Mouse (Mus musculus) lung, embryonic 14.5 days (tissue): Measurements from ENCODE around the gene Scn9a. TPM values are rescaled to one million over a fixed set of nuclear protein-coding genes. Genes with fewer than 3 reads are reported as not detected.

Experiments used
- ATAC-seq: fragments of 200-750 bp; cut with Nextera tagmentation; 2 replicates; pipeline ENCODE4 v1.8.0; 2017; ENCODE audit warnings: mild to moderate bottlenecking, moderate TSS enrichment, moderate library complexity; ENCODE audit not compliant: insufficient read depth
- DNase-seq: peaks from one replicate; pipeline ENCODE4 v3.0.0-alpha.2; 2015
- H3K27ac ChIP-seq: fragments of 300-500 bp; sonication (generic); 2 replicates; pipeline ENCODE4 v1.5.1; 2014; ENCODE audit warnings: low read depth, mild to moderate bottlenecking, moderate library complexity
- H3K27me3 ChIP-seq: fragments of 300-500 bp; sonication (generic); 2 replicates; pipeline ENCODE4 v1.6.1; 2014; ENCODE audit warnings: low read length, control low read depth; ENCODE audit not compliant: insufficient read depth
- H3K36me3 ChIP-seq: fragments of 300-500 bp; sonication (generic); 2 replicates; pipeline ENCODE4 v1.6.1; 2014; ENCODE audit warnings: control low read depth; ENCODE audit not compliant: insufficient read depth
- H3K4me1 ChIP-seq: fragments of 300-500 bp; sonication (generic); 2 replicates; pipeline ENCODE4 v1.6.1; 2014; ENCODE audit warnings: antibody characterized with exemption, control low read depth; ENCODE audit not compliant: insufficient read depth
- H3K4me2 ChIP-seq: fragments of 300-500 bp; sonication (generic); 2 replicates; pipeline ENCODE4 v1.6.1; 2014; ENCODE audit warnings: mild to moderate bottlenecking
- H3K4me3 ChIP-seq: fragments of 300-500 bp; sonication (generic); 2 replicates; pipeline ENCODE4 v1.5.1; 2014; ENCODE audit warnings: low read depth, low read length
- H3K9ac ChIP-seq: fragments of 300-500 bp; sonication (generic); 2 replicates; pipeline ENCODE4 v1.6.1; 2014
- H3K9me3 ChIP-seq: fragments of 300-500 bp; sonication (generic); 2 replicates; pipeline ENCODE4 v1.6.1; 2016; ENCODE audit warnings: low read depth, low read length, control low read depth
- CTCF ChIP-seq: IDR thresholded peaks from 2 replicates; pipeline ENCODE4 v1.5.1; 2016; ENCODE audit warnings: antibody characterized with exemption, low read depth
- WGBS: fragments of 180-500 bp; shearing (Covaris S2); extraction: QIAGEN DNeasy Blood & Tissue Kit; methylation state at CpG from one replicate; pipeline ENCODE4 v1.1.7; 2014; 5-methylcytosine and 5-hydroxymethylcytosine counted together
- polyA plus RNA-seq: library from polyadenylated mRNA; unstranded; fragments of >200 nt; fragmentation: Nextera tagmentation; extraction: Ambion mirVana; gene quantifications from 2 replicates; pipeline ENCODE4 v1.2.1, GENCODE M21; 2014

Gene Scn9a
- polyA plus RNA-seq, 1 experiment from 2014 or later = 0.18 TPM

DNA sequence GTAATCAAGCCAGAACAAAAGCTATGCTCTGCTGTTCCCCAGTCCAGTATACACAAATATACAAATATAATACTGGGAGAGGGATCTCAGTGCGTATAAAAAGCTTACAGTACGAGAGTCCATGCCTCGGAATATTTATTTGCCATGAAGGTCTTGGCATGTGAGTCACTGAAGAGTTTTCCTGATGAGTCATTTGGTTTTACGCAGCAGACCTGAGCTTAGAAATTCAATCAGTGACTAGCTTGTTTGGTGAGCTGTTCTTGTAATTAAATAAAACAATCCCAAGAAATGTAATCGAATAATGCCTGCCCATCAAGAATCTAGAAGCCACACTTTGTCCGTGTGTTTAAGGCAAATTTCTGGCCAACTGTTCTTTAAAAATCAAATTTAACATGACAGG, 37.4 kb downstream of the Scn9a start:
- Histone ChIP-seq H3K27ac (no peak overlapping the region), H3K4me2 (no peak overlapping the region), H3K4me1 (no peaks in the 10 kb centered on the region), H3K9me3 (no peaks in the 10 kb centered on the region), H3K9ac (no peak overlapping the region), H3K27me3 (no peaks in the 10 kb centered on the region), H3K36me3 (no peaks in the 10 kb centered on the region), H3K4me3 (no peak overlapping the region)
- ATAC-seq (no peak), DNase-seq (no peak)
- WGBS = 64% methylated on average over 6 of the region's 6 CpGs
- no peak for TF ChIP-seq CTCF

GRCm38 (mm10) chr2:66596145-66596544, 38.6 kb downstream of the Scn9a start:
- Histone ChIP-seq H3K4me1 (no peaks in the 10 kb centered on the region), H3K36me3 (no peaks in the 10 kb centered on the region), H3K27ac (no peak overlapping the region), H3K9ac (no peak overlapping the region), H3K27me3 (no peaks in the 10 kb centered on the region), H3K9me3 (no peaks in the 10 kb centered on the region), H3K4me2 (no peak overlapping the region), H3K4me3 (no peak overlapping the region)
- DNase-seq (no peak), ATAC-seq (no peak)
- WGBS = 32% methylated on average over 5 of the region's 5 CpGs
- TF ChIP-seq CTCF = no peak

DNA sequence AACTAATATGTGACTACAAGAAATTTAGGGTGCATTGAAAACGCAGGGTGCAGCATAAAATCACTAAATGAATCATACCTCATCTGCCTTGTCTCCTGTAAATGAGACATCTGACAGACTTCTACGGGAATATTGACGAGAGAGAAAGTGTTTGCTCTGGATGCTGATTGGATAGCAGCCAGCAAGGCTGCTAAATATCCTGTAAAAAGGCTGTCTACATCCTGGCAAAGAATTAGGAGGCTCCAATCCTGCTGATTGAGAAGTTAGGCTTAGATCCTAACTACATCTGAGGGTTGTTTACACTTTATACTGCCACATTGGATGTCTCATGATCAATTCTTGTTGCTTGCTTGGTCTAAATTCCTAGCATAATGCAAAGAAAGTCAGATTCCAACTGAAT, 44.6 kb downstream of the Scn9a start:
- Histone ChIP-seq H3K4me3 (no peak overlapping the region), H3K36me3 (no peaks in the 10 kb centered on the region), H3K27me3 (no peaks in the 10 kb centered on the region), H3K9me3 (no peaks in the 10 kb centered on the region), H3K4me1 (no peaks in the 10 kb centered on the region), H3K9ac (no peak overlapping the region), H3K27ac (no peak overlapping the region), H3K4me2 (no peak overlapping the region)
- ATAC-seq (no peak), DNase-seq (no peak)
- TF ChIP-seq CTCF = no peak
- 63% methylated on average over 3 of the region's 3 CpGs for WGBS

DNA sequence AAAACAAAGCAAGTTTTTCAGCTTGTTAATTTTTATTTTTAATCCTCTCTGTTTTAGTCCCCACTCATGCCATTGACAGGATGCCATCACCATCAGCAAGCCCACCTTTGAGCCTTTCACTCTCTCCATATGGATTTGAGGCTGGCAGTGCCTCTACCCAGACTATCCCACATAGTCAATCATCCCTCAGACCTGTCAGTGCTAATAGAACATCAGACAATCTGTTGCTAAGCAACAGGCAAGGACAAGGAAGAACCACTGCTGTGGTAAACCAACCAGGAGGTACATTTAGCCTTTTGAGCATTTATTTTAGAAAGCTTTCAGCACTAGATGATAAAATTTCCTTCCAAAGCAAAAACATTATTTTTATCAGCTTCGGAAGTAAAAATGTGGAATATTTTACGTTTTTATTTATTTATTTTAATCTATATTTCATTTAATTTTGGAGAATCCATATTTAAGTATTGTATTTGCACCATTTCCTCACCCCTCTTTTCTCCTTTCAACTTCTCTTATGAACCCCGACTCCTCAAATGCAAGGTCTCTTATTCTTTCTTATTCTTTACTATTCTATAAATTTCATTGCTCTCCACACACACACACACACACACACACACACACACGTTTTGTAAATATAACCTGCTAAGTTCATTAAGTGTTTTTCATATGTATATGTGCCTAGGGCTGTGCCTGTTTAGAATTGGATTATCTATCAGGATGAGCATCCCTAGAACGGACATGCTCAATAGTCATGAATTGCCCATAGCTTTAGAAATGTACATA, 54.5 kb downstream of the Scn9a start:
- no peak for ATAC-seq
- Histone ChIP-seq H3K27me3 (no peaks in the 10 kb centered on the region), H3K4me1 (no peaks in the 10 kb centered on the region), H3K4me2 (no peak overlapping the region), H3K27ac (no peak overlapping the region), H3K9ac (no peak overlapping the region), H3K9me3 (no peaks in the 10 kb centered on the region), H3K4me3 (no peak overlapping the region), H3K36me3 (no peaks in the 10 kb centered on the region)
- TF ChIP-seq CTCF = no peak
- 61% methylated on average over 5 of the region's 5 CpGs for WGBS
- DNase-seq = no peak

GRCm38 (mm10) chr2:66548254-66548653, 86.5 kb downstream of the Scn9a start:
- H3K4me2 ChIP-seq = no peak overlapping the region
- no peak for ATAC-seq
- no peaks in the 10 kb centered on the region for H3K9me3 ChIP-seq
- no peaks in the 10 kb centered on the region for H3K4me1 ChIP-seq
- 74% methylated on average over 3 of the region's 3 CpGs for WGBS
- no peak overlapping the region for H3K27ac ChIP-seq
- no peaks in the 10 kb centered on the region for H3K27me3 ChIP-seq
- no peak overlapping the region for H3K4me3 ChIP-seq
- no peak for DNase-seq
- no peak for TF ChIP-seq CTCF
- no peak overlapping the region for H3K9ac ChIP-seq
- H3K36me3 ChIP-seq = no peaks in the 10 kb centered on the region

DNA sequence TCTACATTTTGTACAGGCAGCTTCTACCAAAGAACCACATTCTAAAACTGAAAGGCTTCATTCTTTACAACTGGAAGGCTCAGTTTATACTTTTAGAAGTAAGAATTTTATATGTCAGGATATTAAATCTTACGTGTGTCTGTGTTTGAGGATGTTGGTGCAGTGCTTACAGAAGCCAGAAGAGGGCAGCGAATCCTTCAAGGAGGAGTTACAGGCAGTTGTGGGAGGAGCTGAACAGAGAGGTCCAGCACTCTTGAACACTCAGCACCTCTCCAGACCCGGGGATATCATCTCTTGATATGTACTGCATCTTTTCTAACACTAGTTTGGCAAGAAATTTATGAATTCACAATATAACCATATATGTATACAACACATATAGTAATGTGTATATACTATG, 114.8 kb downstream of the Scn9a start:
- 67% methylated on average over 3 of the region's 3 CpGs for WGBS
- H3K27ac ChIP-seq = no peak overlapping the region
- 0 out of 2 replicates have a peak, but pooled peaks have one; percentile 9 for TF ChIP-seq CTCF
- H3K36me3 ChIP-seq = no peaks in the 10 kb centered on the region
- no peak for ATAC-seq
- H3K9me3 ChIP-seq = no peaks in the 10 kb centered on the region
- no peaks in the 10 kb centered on the region for H3K4me1 ChIP-seq
- H3K27me3 ChIP-seq = no peaks in the 10 kb centered on the region
- H3K4me2 ChIP-seq = no peak overlapping the region
- H3K9ac ChIP-seq = no peak overlapping the region
- peak; percentile 18 for DNase-seq
- H3K4me3 ChIP-seq = no peak overlapping the region

DNA sequence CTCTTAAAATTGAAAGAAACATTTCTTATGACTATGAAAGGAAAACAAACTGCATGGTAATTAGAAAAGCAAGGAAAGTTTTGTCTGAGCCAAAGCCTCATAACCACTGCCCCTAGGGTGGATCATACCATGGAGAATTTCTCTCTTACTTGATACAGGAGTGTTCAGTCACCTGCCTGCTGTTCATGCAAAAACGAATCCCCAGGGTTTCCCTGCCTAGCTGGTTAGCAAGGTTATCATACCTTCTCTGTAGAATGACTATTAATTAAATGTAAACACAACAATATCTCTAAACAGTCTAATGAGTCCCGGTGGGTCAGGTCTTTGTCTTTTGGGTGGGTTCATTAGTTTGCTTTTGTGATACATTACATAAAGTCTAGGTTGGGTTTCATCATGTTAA, 123.3 kb downstream of the Scn9a start:
- no peaks in the 10 kb centered on the region for H3K36me3 ChIP-seq
- H3K27me3 ChIP-seq = no peaks in the 10 kb centered on the region
- no peak for TF ChIP-seq CTCF
- ATAC-seq = no peak
- 59% methylated on average over 2 of the region's 2 CpGs for WGBS
- no peak overlapping the region for H3K27ac ChIP-seq
- no peak overlapping the region for H3K4me3 ChIP-seq
- H3K9me3 ChIP-seq = no peaks in the 10 kb centered on the region
- H3K4me2 ChIP-seq = no peak overlapping the region
- no peak overlapping the region for H3K9ac ChIP-seq
- no peaks in the 10 kb centered on the region for H3K4me1 ChIP-seq
- DNase-seq = no peak
